Comparison of ENCODE assay signal across 7 mouse cellular contexts in the genomic region with DNA sequence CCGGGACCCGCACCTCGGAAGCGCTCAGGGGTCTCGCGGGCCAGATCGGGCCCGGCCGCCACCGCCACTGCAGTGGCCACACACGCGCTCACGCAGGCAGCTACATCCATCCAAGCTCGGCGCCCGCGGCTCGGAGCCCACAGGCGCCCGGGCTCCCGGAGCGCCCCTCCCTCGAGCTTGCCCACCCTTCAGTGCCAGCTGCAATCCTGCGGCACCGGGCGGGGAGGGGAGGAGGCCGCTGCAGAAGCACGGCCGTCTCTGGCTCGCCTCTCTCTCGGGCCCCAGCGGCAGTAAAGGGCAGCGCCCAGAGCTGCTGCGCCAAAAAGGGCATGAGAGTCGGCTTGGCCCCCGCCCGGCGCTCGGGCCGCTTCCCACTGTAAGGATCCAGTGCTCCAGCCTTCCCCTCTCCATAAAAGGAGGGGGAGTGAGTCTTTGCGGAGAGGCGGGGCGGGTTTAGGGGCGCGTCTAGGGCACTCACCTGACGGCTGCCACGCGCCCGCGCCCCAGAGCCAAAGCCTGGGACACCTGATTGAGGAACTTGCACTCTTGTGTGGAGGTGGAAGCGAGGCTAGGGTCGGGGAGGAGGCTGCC. TPM values are rescaled to one million over a fixed set of nuclear protein-coding genes. Genes with fewer than 3 reads are reported as not detected.
DNase-seq lines count a peak whose midpoint lies in the region; ATAC-seq lines count a peak whose summit lies in the region.

No protein-coding gene starts in this region.

- peak; percentile 84 for DNase-seq in adrenal gland, postnatal 10 days
- peak; percentile 77 for DNase-seq in embryo, embryonic 9.5 days (ENCODE audit: extremely low spot score)
- DNase-seq in left cerebral cortex, postnatal 36 days (ENCODE audit: low spot score in 2 of 2): peak; percentile 74 to 77
- peak; percentile 70 for DNase-seq in mesoderm, embryonic 11.5 days (ENCODE audit: low read depth, low spot score)

- under 1% methylated on average over 47 of the region's 52 CpGs for WGBS in intestine, embryonic 16.5 days
- under 1% methylated on average over 44 of the region's 52 CpGs for WGBS in stomach, embryonic 14.5 days

- H3K4me1 ChIP-seq in intestine, embryonic 16.5 days (ENCODE audit: control insufficient read depth, insufficient read depth, low read length): peaks cover 50% of the 10 kb centered on the region
- peaks cover 38% of the 10 kb centered on the region; the same call in 1 of the 2 replicates for H3K4me1 ChIP-seq in stomach, embryonic 14.5 days (ENCODE audit: control insufficient read depth, insufficient read depth, low read length)

- peak overlapping the region; percentile 96 for H3K4me2 ChIP-seq in intestine, embryonic 16.5 days (ENCODE audit: low read depth, low read length)
- peak overlapping the region; percentile 94 for H3K4me2 ChIP-seq in stomach, embryonic 14.5 days (replicated peaks; ENCODE audit: low read depth, low read length)

- H3K36me3 ChIP-seq in intestine, embryonic 16.5 days (ENCODE audit: control insufficient read depth, insufficient read depth, low read length): no peaks in the 10 kb centered on the region
- H3K36me3 ChIP-seq in stomach, embryonic 14.5 days (ENCODE audit: control insufficient read depth, insufficient read depth, low read length): peaks cover 4% of the 10 kb centered on the region; the same call in 1 of the 2 replicates

- ATAC-seq in granulocyte monocyte progenitor cell, adult 5-6 weeks (replicated peaks; ENCODE audit: poor library complexity, severe bottlenecking): peak; percentile 49
- ATAC-seq in intestine, embryonic 16.5 days: peak; percentile 68
- ATAC-seq in stomach, embryonic 14.5 days (ENCODE audit: insufficient number of reproducible peaks, insufficient read depth, low FRiP score, low read depth): peak; percentile 54

- H3K9me3 ChIP-seq in intestine, embryonic 16.5 days (ENCODE audit: control insufficient read depth, low read length): no peaks in the 10 kb centered on the region
- H3K9me3 ChIP-seq in stomach, embryonic 14.5 days (ENCODE audit: control insufficient read depth, low read depth, low read length): no peaks in the 10 kb centered on the region

- peak overlapping the region; percentile 87 for H3K4me3 ChIP-seq in intestine, embryonic 16.5 days (ENCODE audit: low read length)
- H3K4me3 ChIP-seq in stomach, embryonic 14.5 days (ENCODE audit: low read depth, low read length): peak overlapping the region; percentile 77

- peak overlapping the region; percentile 91 for H3K9ac ChIP-seq in intestine, embryonic 16.5 days (ENCODE audit: low read depth, low read length)
- H3K9ac ChIP-seq in stomach, embryonic 14.5 days (replicated peaks; ENCODE audit: low read depth, low read length): peak overlapping the region; percentile 92

- H3K27me3 ChIP-seq in intestine, embryonic 16.5 days (replicated peaks; ENCODE audit: control insufficient read depth, insufficient read depth, low read length): peaks cover 15% of the 10 kb centered on the region
- peaks cover 18% of the 10 kb centered on the region for H3K27me3 ChIP-seq in stomach, embryonic 14.5 days (ENCODE audit: control insufficient read depth, insufficient read depth, low read length)

- H3K27ac ChIP-seq in intestine, embryonic 16.5 days (ENCODE audit: low read length): peak overlapping the region; percentile 98
- H3K27ac ChIP-seq in stomach, embryonic 14.5 days (ENCODE audit: low read length): peak overlapping the region; percentile 94

- intact Hi-C loops in left cerebral cortex, postnatal 36 days (cut with DNase I): loop anchor here (5.0 to 10.0 kb wide), 3 partner anchors 89 to 139 kb away; no protein-coding TSS in a partner anchor

RNA-seq across cellular contexts. Expression of a gene that starts 1.4 kb away (rescaled TPM):
- 10 to 100 TPM; 22.0 to 23.3 TPM for total RNA-seq in adrenal gland, postnatal 10 days (2021)
- total RNA-seq in granulocyte monocyte progenitor cell, adult 5-6 weeks (2014; fragmentation: Nextera tagmentation): 0.34 TPM in 1 of 2 replicates, not detected in the other
- total RNA-seq in granulocyte monocyte progenitor cell, adult 5-6 weeks (2017): not detected in 2 replicates
- polyA plus RNA-seq in intestine, embryonic 16.5 days (2015; fragmentation: Nextera tagmentation; extraction: Ambion mirVana): 47.1 and 47.3 TPM in 2 replicates
- total RNA-seq in left cerebral cortex, postnatal 36 days (2021): 10 to 100 TPM; 49.1 to 58.9 TPM
- 61.2 and 66.6 TPM in 2 replicates for polyA plus RNA-seq in stomach, embryonic 14.5 days (2014; fragmentation: Nextera tagmentation; extraction: Ambion mirVana)

Comparison
In these comparisons a context has a peak if more than half of its experiments do, and no peak if none do; other contexts are left out.
1. Peak in every context shown above with its lines: DNase-seq, ATAC-seq, H3K4me3 ChIP-seq and H3K27ac ChIP-seq.
2. RNA of a gene that starts 1.4 kb away (total RNA-seq): 49.1 to 58.9 TPM in left cerebral cortex, postnatal 36 days and 22.0 to 23.3 TPM in adrenal gland, postnatal 10 days; 0.34 TPM in granulocyte monocyte progenitor cell, adult 5-6 weeks; every median in the first group is over 10 times any median in the second.